Mouse (Mus musculus): ENCODE data around the gene Utp11. TPM values are rescaled to one million over a fixed set of nuclear protein-coding genes. Genes with fewer than 3 reads are reported as not detected.
"Not testable (repeated sequence)": the region's sequence is repeated elsewhere in the genome, so short reads cannot be mapped to it uniquely, and the experiment has no call there.

The Utp11 gene
- total and polyA plus RNA-seq, 2 experiments = 5.5 to 11.6 TPM

GRCm38 (mm10) chr4:124737486-124737885 is 44.1 kb upstream of the Utp11 start:
- TF ChIP-seq CTCF (IDR thresholded peaks at IDR 0.05; ENCODE audit: low read depth, low read length) (no peak), POLR2A (IDR thresholded peaks at IDR 0.05; ENCODE audit: extremely low read depth, insufficient read depth, low read length) (no peak)
- 72% methylated on average over 5 of the region's 5 CpGs for WGBS
- Histone ChIP-seq H3K36me3 (ENCODE audit: control insufficient read depth, insufficient read depth, low read length) (no peaks in the 10 kb centered on the region), H3K4me3 (ENCODE audit: insufficient read depth, low read depth, low read length) (no peak overlapping the region), H3K27ac (replicated peaks; ENCODE audit: insufficient read depth, low read depth, low read length) (no peak overlapping the region), H3K27me3 (ENCODE audit: control insufficient read depth, insufficient read depth, low read length) (no peaks in the 10 kb centered on the region), H3K79me2 (ENCODE audit: control insufficient read depth, insufficient read depth, low read length) (no peaks in the 10 kb centered on the region), H3K4me1 (ENCODE audit: control insufficient read depth, insufficient read depth, low read length) (peaks cover 9% of the 10 kb centered on the region), H3K9ac (ENCODE audit: low read depth, low read length) (no peak overlapping the region)
- DNase-seq (ENCODE audit: extremely low read depth, low read depth, low spot score) = no peak

GRCm38 (mm10) chr4:124736952-124737351 is 43.6 kb upstream of the Utp11 start:
- H3K4me1 ChIP-seq (ENCODE audit: control insufficient read depth, insufficient read depth, low read length) = peaks cover 6% of the 10 kb centered on the region
- no peaks in the 10 kb centered on the region for H3K27me3 ChIP-seq (ENCODE audit: control insufficient read depth, insufficient read depth, low read length)
- WGBS = 85% methylated on average over 2 of the region's 2 CpGs
- peaks cover under 1% of the 10 kb centered on the region; the same call in 1 of the 2 replicates for H3K36me3 ChIP-seq (ENCODE audit: control insufficient read depth, insufficient read depth, low read length)
- no peaks in the 10 kb centered on the region for H3K79me2 ChIP-seq (ENCODE audit: control insufficient read depth, insufficient read depth, low read length)
- no peak for DNase-seq (ENCODE audit: extremely low read depth, low read depth, low spot score)
- no peak for TF ChIP-seq POLR2A (IDR thresholded peaks at IDR 0.05; ENCODE audit: extremely low read depth, insufficient read depth, low read length)
- no peak for TF ChIP-seq CTCF (IDR thresholded peaks at IDR 0.05; ENCODE audit: low read depth, low read length)
- H3K27ac ChIP-seq (replicated peaks; ENCODE audit: insufficient read depth, low read depth, low read length) = no peak overlapping the region
- H3K4me3 ChIP-seq (ENCODE audit: insufficient read depth, low read depth, low read length) = no peak overlapping the region
- no peak overlapping the region for H3K9ac ChIP-seq (ENCODE audit: low read depth, low read length)

DNA sequence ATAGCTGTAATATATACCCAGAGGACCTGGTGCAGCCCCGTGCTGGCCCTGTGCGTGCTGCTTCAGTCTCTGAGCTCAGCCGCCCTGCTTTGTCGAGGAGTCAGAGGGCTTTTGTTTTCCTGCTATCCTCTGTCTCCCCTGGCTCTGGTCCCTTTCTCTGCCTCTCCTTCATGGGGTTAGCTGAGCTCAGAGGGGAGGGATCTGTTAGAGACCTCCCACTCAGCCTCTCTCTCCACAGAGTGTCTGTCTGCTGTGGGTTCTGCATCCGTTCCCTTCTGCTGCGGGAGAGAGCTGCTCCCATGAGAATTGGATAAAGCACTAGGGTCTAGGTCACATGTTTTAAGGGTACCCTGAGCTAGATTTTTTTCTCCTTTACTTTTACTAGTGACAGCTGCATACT is 32.7 kb upstream of the Utp11 start:
- WGBS = 91% methylated on average over 6 of the region's 6 CpGs
- H3K36me3 ChIP-seq (ENCODE audit: control insufficient read depth, insufficient read depth, low read length) = peaks cover 65% of the 10 kb centered on the region
- no peak for TF ChIP-seq POLR2A (IDR thresholded peaks at IDR 0.05; ENCODE audit: extremely low read depth, insufficient read depth, low read length)
- no peak for TF ChIP-seq CTCF (IDR thresholded peaks at IDR 0.05; ENCODE audit: low read depth, low read length)

DNA sequence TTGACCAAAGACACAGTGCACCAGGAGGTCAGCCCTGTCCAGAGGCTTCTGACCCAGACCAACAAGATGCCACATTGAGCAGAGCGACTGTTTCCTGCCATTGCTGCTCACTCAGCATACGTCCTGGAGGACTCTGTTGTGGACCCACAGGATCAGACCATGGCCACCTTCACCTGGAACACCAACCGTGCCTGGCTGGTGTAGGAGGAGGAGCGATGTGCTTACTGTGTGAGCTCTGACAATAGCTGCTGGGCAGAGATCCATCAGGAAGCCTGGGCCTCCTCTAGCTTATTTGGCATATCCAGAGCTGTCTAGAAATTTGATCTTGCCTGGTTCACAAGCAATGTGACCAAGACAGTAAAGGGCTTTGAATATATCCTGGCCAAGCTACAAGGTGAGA is 25.7 kb upstream of the Utp11 start:
- H3K9ac ChIP-seq (ENCODE audit: low read depth, low read length) = no peak overlapping the region
- peaks cover 5% of the 10 kb centered on the region for H3K4me1 ChIP-seq (ENCODE audit: control insufficient read depth, insufficient read depth, low read length)
- H3K4me3 ChIP-seq (ENCODE audit: insufficient read depth, low read depth, low read length) = no peak overlapping the region
- peaks cover 54% of the 10 kb centered on the region for H3K36me3 ChIP-seq (ENCODE audit: control insufficient read depth, insufficient read depth, low read length)
- H3K27me3 ChIP-seq (ENCODE audit: control insufficient read depth, insufficient read depth, low read length) = no peaks in the 10 kb centered on the region
- TF ChIP-seq POLR2A (IDR thresholded peaks at IDR 0.05; ENCODE audit: extremely low read depth, insufficient read depth, low read length) (no peak), CTCF (IDR thresholded peaks at IDR 0.05; ENCODE audit: low read depth, low read length) (no peak)
- DNase-seq (ENCODE audit: extremely low read depth, low read depth, low spot score) = no peak
- peaks cover 16% of the 10 kb centered on the region; the same call in 1 of the 2 replicates for H3K79me2 ChIP-seq (ENCODE audit: control insufficient read depth, insufficient read depth, low read length)
- no peak overlapping the region for H3K27ac ChIP-seq (replicated peaks; ENCODE audit: insufficient read depth, low read depth, low read length)
- 93% methylated on average over 4 of the region's 4 CpGs for WGBS

More for the DNA sequence above, 32.7 kb upstream of the Utp11 start:
- H3K79me2 ChIP-seq (ENCODE audit: control insufficient read depth, insufficient read depth, low read length) = no peaks in the 10 kb centered on the region
- H3K27me3 ChIP-seq (ENCODE audit: control insufficient read depth, insufficient read depth, low read length) = no peaks in the 10 kb centered on the region
- DNase-seq (ENCODE audit: extremely low read depth, low read depth, low spot score) = no peak
- H3K27ac ChIP-seq (replicated peaks; ENCODE audit: insufficient read depth, low read depth, low read length) = no peak overlapping the region
- H3K4me3 ChIP-seq (ENCODE audit: insufficient read depth, low read depth, low read length) = no peak overlapping the region
- no peaks in the 10 kb centered on the region for H3K4me1 ChIP-seq (ENCODE audit: control insufficient read depth, insufficient read depth, low read length)
- no peak overlapping the region for H3K9ac ChIP-seq (ENCODE audit: low read depth, low read length)

DNA sequence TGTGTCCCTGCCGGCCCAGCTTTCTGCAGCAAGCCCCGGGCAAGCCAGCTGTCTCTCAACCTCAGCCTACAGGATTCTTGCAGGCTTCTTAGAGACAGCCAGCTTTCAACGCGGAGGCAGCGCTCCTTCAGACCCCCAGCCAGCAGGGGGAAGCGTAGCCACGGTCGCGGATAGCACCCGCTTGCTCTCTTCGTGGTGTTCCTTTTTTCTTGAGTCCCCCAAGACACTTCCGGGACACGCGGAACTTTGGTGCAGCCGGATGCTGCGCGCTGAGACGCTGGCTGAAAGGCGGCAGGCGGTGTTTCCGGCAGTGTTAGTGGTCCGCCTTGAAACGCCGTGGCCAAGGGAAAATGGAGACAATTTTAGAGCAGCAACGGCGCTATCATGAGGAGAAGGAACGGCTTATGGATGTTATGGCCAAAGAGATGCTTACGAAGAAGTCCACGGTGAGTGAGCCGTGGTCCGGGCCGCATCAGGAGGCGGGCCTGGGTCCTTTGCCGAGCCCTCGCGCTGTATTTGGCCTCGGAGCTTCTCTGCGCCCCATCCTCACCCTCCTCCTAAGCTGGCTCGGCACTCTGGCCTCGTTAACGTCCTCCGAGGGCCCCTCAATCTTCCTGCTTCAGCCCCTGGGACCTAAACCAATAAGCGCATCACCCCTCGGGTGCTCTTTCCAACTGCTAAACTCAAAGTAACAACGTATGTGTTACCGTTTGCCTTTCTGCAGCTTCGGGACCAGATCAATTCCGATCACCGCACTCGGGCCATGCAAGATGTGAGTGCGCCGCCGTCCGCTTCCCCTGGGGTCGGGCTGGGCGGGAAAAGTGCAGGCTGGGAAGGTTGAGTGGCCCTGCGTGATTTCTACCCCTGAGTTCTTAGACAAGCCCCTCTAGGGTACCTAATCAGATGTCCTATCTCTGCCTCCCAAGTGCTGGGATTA is 21.4 kb upstream of the Utp11 start, which contains the start of gene Sf3a3:
Gene Sf3a3 (plus strand): TSS at position 232 of the 937 bp plus-strand sequence.
- TF ChIP-seq CTCF (IDR thresholded peaks at IDR 0.05; ENCODE audit: low read depth, low read length) (peak; percentile 89), POLR2A (IDR thresholded peaks at IDR 0.05; ENCODE audit: extremely low read depth, insufficient read depth, low read length) (peak; percentile 36; the same call in 1 of the 2 replicates)
- peaks cover 8% of the 10 kb centered on the region for H3K4me1 ChIP-seq (ENCODE audit: control insufficient read depth, insufficient read depth, low read length)
- H3K36me3 ChIP-seq (ENCODE audit: control insufficient read depth, insufficient read depth, low read length) = peaks cover 25% of the 10 kb centered on the region
- under 1% methylated on average over 57 of the region's 57 CpGs for WGBS
- H3K9ac ChIP-seq (ENCODE audit: low read depth, low read length) = peak within 1 kb of the TSS; percentile 85
- 0 out of 2 replicates have a peak within 1 kb of the TSS, but pooled peaks have one; percentile 22 for H3K27ac ChIP-seq (replicated peaks; ENCODE audit: insufficient read depth, low read depth, low read length)
- H3K27me3 ChIP-seq (ENCODE audit: control insufficient read depth, insufficient read depth, low read length) = no peaks in the 10 kb centered on the region
- DNase-seq (ENCODE audit: extremely low read depth, low read depth, low spot score) = peak; percentile 89
- peak within 1 kb of the TSS; percentile 80 for H3K4me3 ChIP-seq (ENCODE audit: insufficient read depth, low read depth, low read length)
- H3K79me2 ChIP-seq (ENCODE audit: control insufficient read depth, insufficient read depth, low read length) = peaks cover 16% of the 10 kb centered on the region; the same call in 1 of the 2 replicates

- 84% methylated on average over 5 of the region's 5 CpGs for WGBS
- H3K27ac ChIP-seq (replicated peaks; ENCODE audit: insufficient read depth, low read depth, low read length) = not testable (repeated sequence)
Measured at GRCm38 (mm10) chr4:124713850-124714249, 20.4 kb upstream of the Utp11 start.

More at GRCm38 (mm10) chr4:124713850-124714249, 20.4 kb upstream of the Utp11 start:
- H3K36me3 ChIP-seq (ENCODE audit: control insufficient read depth, insufficient read depth, low read length) = peaks cover 16% of the 10 kb centered on the region
- not testable (repeated sequence) for DNase-seq (ENCODE audit: extremely low read depth, low read depth, low spot score); H3K27me3 ChIP-seq (ENCODE audit: control insufficient read depth, insufficient read depth, low read length); H3K4me3 ChIP-seq (ENCODE audit: insufficient read depth, low read depth, low read length); H3K9ac ChIP-seq (ENCODE audit: low read depth, low read length)
- H3K79me2 ChIP-seq (ENCODE audit: control insufficient read depth, insufficient read depth, low read length) = peaks cover 16% of the 10 kb centered on the region; the same call in 1 of the 2 replicates
- H3K4me1 ChIP-seq (ENCODE audit: control insufficient read depth, insufficient read depth, low read length) = peaks cover 12% of the 10 kb centered on the region
